30 mouse cellular contexts compared by ENCODE assay signal in genomic region chr12:86697996-86698395, GRCm38 (mm10). TPM values are rescaled to one million over a fixed set of nuclear protein-coding genes. Genes with fewer than 3 reads are reported as not detected.
DNase-seq lines count a peak whose midpoint lies in the region; ATAC-seq lines count a peak whose summit lies in the region.
"Had no signal": no experiment of that assay in that cellular context is flagged by ENCODE, and none has a peak within 500 bp of the region (broad histone marks: within the 10 kb centered on the region; RNA-seq: fewer than 3 reads in every experiment).

No protein-coding gene starts in this region.

- H3K27ac ChIP-seq in forebrain, embryonic 14.5 days (ENCODE audit: low read depth, low read length), result peak overlapping the region; percentile 92; the same call in 1 of the 2 replicates
- H3K27ac ChIP-seq in forebrain, embryonic 10.5 days, result no peak overlapping the region
- peak overlapping the region; percentile 57; the same call in 1 of the 2 replicates for H3K27ac ChIP-seq in lung, embryonic 16.5 days (ENCODE audit: low read length)
- peak overlapping the region; percentile 80; the same call in 1 of the 2 replicates for H3K27ac ChIP-seq in hindbrain, embryonic 15.5 days (replicated peaks)
- H3K27ac ChIP-seq: embryonic facial prominence, embryonic 12.5 days; limb, embryonic 12.5 days; liver, embryonic 12.5 days; stomach, embryonic 15.5 days had no signal

- 81% methylated on average over 2 of the region's 2 CpGs for WGBS in forebrain, embryonic 14.5 days
- WGBS in forebrain, embryonic 10.5 days, result 86% methylated on average over 2 of the region's 2 CpGs
- WGBS in lung, embryonic 16.5 days, result 47% methylated on average over 2 of the region's 2 CpGs
- WGBS in hindbrain, embryonic 15.5 days, result 34% methylated on average over 2 of the region's 2 CpGs

- H3K27me3 ChIP-seq in forebrain, embryonic 14.5 days (replicated peaks; ENCODE audit: control insufficient read depth, insufficient read depth, low read length), result no peaks in the 10 kb centered on the region
- H3K27me3 ChIP-seq in forebrain, embryonic 10.5 days (ENCODE audit: poor library complexity, severe bottlenecking), result no peaks in the 10 kb centered on the region
- no peaks in the 10 kb centered on the region for H3K27me3 ChIP-seq in lung, embryonic 16.5 days (ENCODE audit: control insufficient read depth, insufficient read depth, low read depth, low read length)
- H3K27me3 ChIP-seq in hindbrain, embryonic 15.5 days, result no peaks in the 10 kb centered on the region
- H3K27me3 ChIP-seq: embryonic facial prominence, embryonic 12.5 days; heart, embryonic 12.5 days; limb, embryonic 12.5 days; liver, embryonic 12.5 days; midbrain, embryonic 12.5 days; stomach, embryonic 15.5 days had no signal

- no peak overlapping the region for H3K9ac ChIP-seq in forebrain, embryonic 14.5 days (ENCODE audit: low read length)
- H3K9ac ChIP-seq in lung, embryonic 16.5 days (ENCODE audit: low read length), result no peak overlapping the region
- H3K9ac ChIP-seq in hindbrain, embryonic 15.5 days, result no peak overlapping the region
- H3K9ac ChIP-seq: embryonic facial prominence, embryonic 12.5 days; heart, embryonic 12.5 days; limb, embryonic 12.5 days; liver, embryonic 12.5 days; lung, embryonic 14.5 days; midbrain, embryonic 12.5 days; stomach, embryonic 15.5 days had no signal

- peaks cover 32% of the 10 kb centered on the region for H3K36me3 ChIP-seq in forebrain, embryonic 14.5 days (ENCODE audit: control insufficient read depth, insufficient read depth, low read length)
- peaks cover 45% of the 10 kb centered on the region for H3K36me3 ChIP-seq in forebrain, embryonic 10.5 days (replicated peaks)
- peaks cover 4% of the 10 kb centered on the region; the same call in 1 of the 2 replicates for H3K36me3 ChIP-seq in lung, embryonic 16.5 days (ENCODE audit: control insufficient read depth, insufficient read depth, low read length)
- peaks cover 16% of the 10 kb centered on the region; the same call in 1 of the 2 replicates for H3K36me3 ChIP-seq in hindbrain, embryonic 15.5 days
- H3K36me3 ChIP-seq: liver, embryonic 12.5 days; stomach, embryonic 15.5 days had no signal

- no peak for DNase-seq in forebrain, embryonic 14.5 days (ENCODE audit: low spot score)
- no peak for DNase-seq in forebrain, embryonic 10.5 days (ENCODE audit: extremely low spot score, low spot score)
- DNase-seq in lung, adult 18-20 months, result no peak
- DNase-seq in retina, postnatal 1 day, result peak; percentile 79
- DNase-seq in urinary bladder, postnatal 36 days (ENCODE audit: low spot score in 2 of 2), result no peak
- DNase-seq: adrenal gland, postnatal 10 days; cerebellum, adult 11-12 months; gastrocnemius, postnatal 10 days; heart, postnatal 14 days; kidney, adult 9 months; kidney, postnatal 36 days; layer of hippocampus, adult 9-11 months; lung, embryonic 14.5 days; lung, postnatal 4 days; thymus, adult 18-20 months had no signal

- peaks cover 15% of the 10 kb centered on the region; the same call in 1 of the 2 replicates for H3K4me1 ChIP-seq in forebrain, embryonic 14.5 days (ENCODE audit: control insufficient read depth, insufficient read depth, low read length)
- peaks cover 37% of the 10 kb centered on the region for H3K4me1 ChIP-seq in forebrain, embryonic 10.5 days
- H3K4me1 ChIP-seq in lung, embryonic 16.5 days (replicated peaks; ENCODE audit: control insufficient read depth, insufficient read depth, low read length), result peaks cover 11% of the 10 kb centered on the region
- peaks cover 36% of the 10 kb centered on the region for H3K4me1 ChIP-seq in hindbrain, embryonic 15.5 days (replicated peaks)

- no peak overlapping the region for H3K4me3 ChIP-seq in forebrain, embryonic 14.5 days (ENCODE audit: low read depth, low read length)
- no peak overlapping the region for H3K4me3 ChIP-seq in forebrain, embryonic 10.5 days
- H3K4me3 ChIP-seq in lung, embryonic 16.5 days (ENCODE audit: low read length), result no peak overlapping the region
- no peak overlapping the region for H3K4me3 ChIP-seq in hindbrain, embryonic 15.5 days
- H3K4me3 ChIP-seq: embryonic facial prominence, embryonic 12.5 days; erythroblast, embryonic 14.5 days; heart, embryonic 12.5 days; limb, embryonic 12.5 days; liver, embryonic 12.5 days; midbrain, embryonic 12.5 days; stomach, embryonic 15.5 days had no signal

- ATAC-seq in forebrain, embryonic 14.5 days, result no peak
- ATAC-seq in lung, embryonic 16.5 days (ENCODE audit: low read depth), result no peak
- ATAC-seq in hindbrain, embryonic 15.5 days (ENCODE audit: low FRiP score, low read depth), result no peak
- ATAC-seq in megakaryocyte, adult 5-6 weeks (ENCODE audit: poor library complexity, severe bottlenecking), result no peak
- ATAC-seq: liver, embryonic 12.5 days had no signal

- no peak overlapping the region for H3K4me2 ChIP-seq in forebrain, embryonic 14.5 days (ENCODE audit: low read length)
- H3K4me2 ChIP-seq in lung, embryonic 16.5 days (ENCODE audit: low read depth, low read length), result no peak overlapping the region
- no peak overlapping the region for H3K4me2 ChIP-seq in hindbrain, embryonic 15.5 days
- H3K4me2 ChIP-seq: embryonic facial prominence, embryonic 12.5 days; heart, embryonic 12.5 days; limb, embryonic 12.5 days; liver, embryonic 12.5 days; lung, embryonic 14.5 days; midbrain, embryonic 12.5 days; stomach, embryonic 15.5 days had no signal

- H3K9me3 ChIP-seq in forebrain, embryonic 14.5 days (replicated peaks; ENCODE audit: control insufficient read depth, low read length), result no peaks in the 10 kb centered on the region
- peaks cover 12% of the 10 kb centered on the region; the same call in 1 of the 2 replicates for H3K9me3 ChIP-seq in forebrain, embryonic 10.5 days
- no peaks in the 10 kb centered on the region for H3K9me3 ChIP-seq in lung, embryonic 16.5 days (ENCODE audit: control insufficient read depth, low read length)
- H3K9me3 ChIP-seq in hindbrain, embryonic 15.5 days, result no peaks in the 10 kb centered on the region
- H3K9me3 ChIP-seq: embryonic facial prominence, embryonic 12.5 days; liver, embryonic 12.5 days; midbrain, embryonic 12.5 days; stomach, embryonic 15.5 days had no signal

RNA-seq across cellular contexts. Expression of gene Vash1, which starts 19.5 kb away (rescaled TPM):
- 25.2 and 31.7 TPM in 2 replicates for polyA plus RNA-seq in forebrain, embryonic 14.5 days (2014; fragmentation: Nextera tagmentation; extraction: Ambion mirVana)
- 13.6 and 15.6 TPM in 2 replicates for polyA plus RNA-seq in forebrain, embryonic 10.5 days (2016; fragmentation: Nextera tagmentation; extraction: Ambion mirVana)
- polyA plus RNA-seq in lung, embryonic 16.5 days (2015; fragmentation: Nextera tagmentation; extraction: Ambion mirVana), result 9.7 and 10.0 TPM in 2 replicates
- 35.0 and 38.0 TPM in 2 replicates for polyA plus RNA-seq in hindbrain, embryonic 15.5 days (2015; fragmentation: Nextera tagmentation; extraction: Ambion mirVana)
- total RNA-seq in megakaryocyte, adult 5-6 weeks (2015), result not detected in 2 replicates
- total RNA-seq in megakaryocyte, adult 5-6 weeks (2017), result 0.16 TPM in 1 of 2 replicates, not detected in the other
- total RNA-seq: monocyte, adult 5-6 weeks had no signal
- polyA plus RNA-seq: erythroblast, embryonic 14.5 days had no signal

RNA-seq across cellular contexts. Expression of gene Angel1, which starts 28.3 kb away (rescaled TPM):
- 7.6 and 9.1 TPM in 2 replicates for polyA plus RNA-seq in forebrain, embryonic 14.5 days (2014; fragmentation: Nextera tagmentation; extraction: Ambion mirVana)
- polyA plus RNA-seq in forebrain, embryonic 10.5 days (2016; fragmentation: Nextera tagmentation; extraction: Ambion mirVana), result 15.2 and 15.8 TPM in 2 replicates
- polyA plus RNA-seq in lung, embryonic 16.5 days (2015; fragmentation: Nextera tagmentation; extraction: Ambion mirVana), result 11.9 and 12.4 TPM in 2 replicates
- 11.4 and 12.0 TPM in 2 replicates for polyA plus RNA-seq in hindbrain, embryonic 15.5 days (2015; fragmentation: Nextera tagmentation; extraction: Ambion mirVana)
- 0.22 and 1.1 TPM in 2 replicates for total RNA-seq in megakaryocyte, adult 5-6 weeks (2015)
- total RNA-seq in megakaryocyte, adult 5-6 weeks (2017), result 0.37 and 0.66 TPM in 2 replicates

RNA-seq across cellular contexts. Expression of gene Lrrc74a, which starts 36.2 kb away (rescaled TPM):
- polyA plus RNA-seq in forebrain, embryonic 14.5 days (2014; fragmentation: Nextera tagmentation; extraction: Ambion mirVana), result not detected in 2 replicates
- not detected in 2 replicates for polyA plus RNA-seq in forebrain, embryonic 10.5 days (2016; fragmentation: Nextera tagmentation; extraction: Ambion mirVana)
- not detected in 2 replicates for polyA plus RNA-seq in lung, embryonic 16.5 days (2015; fragmentation: Nextera tagmentation; extraction: Ambion mirVana)
- polyA plus RNA-seq in hindbrain, embryonic 15.5 days (2015; fragmentation: Nextera tagmentation; extraction: Ambion mirVana), result not detected in 2 replicates
- total RNA-seq in megakaryocyte, adult 5-6 weeks (2015), result not detected in 2 replicates
- not detected in 2 replicates for total RNA-seq in megakaryocyte, adult 5-6 weeks (2017)
- total RNA-seq: adrenal gland, postnatal 10 days; gastrocnemius, postnatal 10 days; heart, postnatal 14 days; left cerebral cortex, postnatal 10 days; monocyte, adult 5-6 weeks had no signal
- polyA plus RNA-seq: embryonic facial prominence, embryonic 12.5 days; erythroblast, embryonic 14.5 days; frontal cortex, adult 2 months; heart, embryonic 12.5 days; intestine, embryonic 14.5 days; limb, embryonic 12.5 days; liver, embryonic 12.5 days; lung, embryonic 14.5 days; midbrain, embryonic 12.5 days; neural tube, embryonic 14.5 days; stomach, embryonic 15.5 days had no signal
